Mouse (Mus musculus): Measurements from ENCODE around the gene Hoxd4. TPM values are rescaled to one million over a fixed set of nuclear protein-coding genes. Genes with fewer than 3 reads are reported as not detected.

Gene Hoxd4
- polyA plus RNA-seq, 2 experiments = 0.63 to 14.7 TPM

DNA sequence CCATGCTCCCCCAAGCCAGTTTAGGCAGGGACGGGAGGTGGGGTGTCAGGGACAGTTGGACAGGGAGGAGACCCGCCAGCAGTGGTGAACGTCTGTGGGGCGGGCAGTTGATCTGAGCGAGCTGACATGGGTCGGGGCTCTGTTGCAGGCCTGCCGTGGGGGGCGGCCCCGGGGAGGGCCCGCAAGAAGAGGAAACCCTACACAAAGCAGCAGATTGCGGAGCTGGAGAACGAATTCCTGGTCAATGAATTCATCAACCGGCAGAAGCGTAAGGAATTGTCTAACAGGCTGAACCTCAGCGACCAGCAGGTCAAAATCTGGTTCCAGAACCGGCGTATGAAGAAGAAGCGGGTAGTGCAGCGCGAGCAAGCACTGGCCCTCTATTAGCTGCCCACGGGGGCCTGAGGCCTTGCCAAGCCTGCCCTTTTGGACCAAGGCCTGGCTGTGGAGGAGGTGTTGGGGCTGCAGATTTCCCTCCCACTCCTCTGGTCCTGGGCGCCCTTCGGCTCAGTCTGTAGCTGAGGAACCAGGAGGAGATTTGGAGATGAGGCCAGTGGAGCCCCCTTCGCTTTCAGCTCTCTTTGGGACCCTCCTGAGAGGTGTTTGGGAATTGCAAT is 36.0 kb upstream of the Hoxd4 start:
- Histone ChIP-seq H3K9ac (ENCODE audit: low read depth, low read length, severe bottlenecking) (peak overlapping the region; percentile 99), H3K4me2 (replicated peaks; ENCODE audit: low read depth, low read length, severe bottlenecking) (peak overlapping the region; percentile 96), H3K27ac (replicated peaks; ENCODE audit: low read depth, low read length) (peak overlapping the region; percentile 97), H3K36me3 (ENCODE audit: control insufficient read depth, insufficient read depth, low read length) (peaks cover 2% of the 10 kb centered on the region; the same call in 1 of the 2 replicates), H3K4me3 (replicated peaks; ENCODE audit: low read length) (peak overlapping the region; percentile 74), H3K27me3 (ENCODE audit: control insufficient read depth, insufficient read depth, low read length) (peaks cover 30% of the 10 kb centered on the region; the same call in 1 of the 2 replicates), H3K4me1 (ENCODE audit: control insufficient read depth, insufficient read depth, low read length) (peaks cover 17% of the 10 kb centered on the region), H3K9me3 (ENCODE audit: control insufficient read depth, low read length) (no peaks in the 10 kb centered on the region)
- 11% methylated on average over 17 of the region's 24 CpGs for WGBS
- 0 out of 2 replicates have a peak, but pooled peaks have one; percentile 30 for TF ChIP-seq POLR2A (IDR thresholded peaks at IDR 0.05; ENCODE audit: borderline replicate concordance, extremely low read depth, insufficient read depth, insufficient read length)
- ATAC-seq (ENCODE audit: low FRiP score, low read depth) = no peak
- no peak for DNase-seq (ENCODE audit: low spot score)

DNA sequence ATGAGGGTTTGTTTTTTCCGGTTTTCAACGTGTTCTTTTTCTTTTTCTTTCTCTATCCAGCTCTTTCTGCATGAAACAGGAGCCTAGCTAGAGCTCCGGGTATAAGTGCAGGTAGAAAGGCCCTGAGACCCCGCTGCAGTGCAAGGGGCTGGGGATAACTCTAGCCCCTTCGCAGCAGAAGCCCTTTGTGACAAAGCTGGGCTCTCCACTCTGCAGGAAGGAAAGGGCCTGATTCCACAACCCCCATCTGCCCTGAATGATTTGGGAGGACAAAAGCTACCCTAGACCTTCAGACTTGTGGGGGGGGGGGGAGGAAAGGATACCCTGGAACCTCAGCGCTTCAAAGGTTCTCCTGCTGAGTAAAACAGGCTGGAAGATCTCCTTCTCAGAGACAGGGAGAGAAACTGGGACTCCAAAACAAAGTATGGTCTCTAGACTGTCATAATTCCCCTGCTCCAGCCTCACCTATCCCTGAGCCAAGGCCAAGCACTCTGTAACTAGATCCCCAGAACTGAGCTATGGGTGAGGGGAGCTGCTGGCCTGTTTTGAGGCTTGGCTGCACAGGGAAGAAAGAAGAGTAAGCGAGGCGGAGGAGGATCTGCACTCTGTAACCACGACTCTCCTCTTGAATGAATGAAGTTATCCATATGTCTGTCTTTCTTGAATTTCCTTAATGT is 35.2 kb upstream of the Hoxd4 start:
- Histone ChIP-seq H3K4me3 (replicated peaks; ENCODE audit: low read length) (peak overlapping the region; percentile 74), H3K27ac (replicated peaks; ENCODE audit: low read depth, low read length) (peak overlapping the region; percentile 97)
- no peak for DNase-seq (ENCODE audit: low spot score)

GRCm38 (mm10) chr2:74677106-74677505 is 34.6 kb upstream of the Hoxd4 start:
- Histone ChIP-seq H3K4me1 (ENCODE audit: control insufficient read depth, insufficient read depth, low read length) (peaks cover 17% of the 10 kb centered on the region), H3K27me3 (ENCODE audit: control insufficient read depth, insufficient read depth, low read length) (peaks cover 35% of the 10 kb centered on the region; the same call in 1 of the 2 replicates), H3K4me3 (replicated peaks; ENCODE audit: low read length) (peak overlapping the region; percentile 74), H3K9ac (ENCODE audit: low read depth, low read length, severe bottlenecking) (peak overlapping the region; percentile 99), H3K36me3 (ENCODE audit: control insufficient read depth, insufficient read depth, low read length) (no peaks in the 10 kb centered on the region), H3K9me3 (ENCODE audit: control insufficient read depth, low read length) (no peaks in the 10 kb centered on the region), H3K27ac (replicated peaks; ENCODE audit: low read depth, low read length) (peak overlapping the region; percentile 97), H3K4me2 (replicated peaks; ENCODE audit: low read depth, low read length, severe bottlenecking) (peak overlapping the region; percentile 96)
- no peak for TF ChIP-seq POLR2A (IDR thresholded peaks at IDR 0.05; ENCODE audit: borderline replicate concordance, extremely low read depth, insufficient read depth, insufficient read length)
- 24% methylated on average over 2 of the region's 2 CpGs for WGBS
- ATAC-seq (ENCODE audit: low FRiP score, low read depth) (no peak), DNase-seq (ENCODE audit: low spot score) (no peak)

More for the DNA sequence above, 35.2 kb upstream of the Hoxd4 start:
- ATAC-seq (ENCODE audit: low FRiP score, low read depth) = no peak
- 16% methylated on average over 9 of the region's 9 CpGs for whole genome bisulfite sequencing
- Histone ChIP-seq H3K27me3 (ENCODE audit: control insufficient read depth, insufficient read depth, low read length) (peaks cover 30% of the 10 kb centered on the region; the same call in 1 of the 2 replicates), H3K4me2 (replicated peaks; ENCODE audit: low read depth, low read length, severe bottlenecking) (peak overlapping the region; percentile 96), H3K4me1 (ENCODE audit: control insufficient read depth, insufficient read depth, low read length) (peaks cover 17% of the 10 kb centered on the region), H3K36me3 (ENCODE audit: control insufficient read depth, insufficient read depth, low read length) (no peaks in the 10 kb centered on the region), H3K9ac (ENCODE audit: low read depth, low read length, severe bottlenecking) (peak overlapping the region; percentile 99), H3K9me3 (ENCODE audit: control insufficient read depth, low read length) (no peaks in the 10 kb centered on the region)
- no peak for TF ChIP-seq POLR2A (IDR thresholded peaks at IDR 0.05; ENCODE audit: borderline replicate concordance, extremely low read depth, insufficient read depth, insufficient read length)

- ATAC-seq (ENCODE audit: low FRiP score, low read depth) (no peak), DNase-seq (ENCODE audit: low spot score) (no peak)
- H3K9me3 ChIP-seq (ENCODE audit: control insufficient read depth, low read length) = no peaks in the 10 kb centered on the region
- H3K9ac ChIP-seq (ENCODE audit: low read depth, low read length, severe bottlenecking) = peak within 1 kb of the TSS; percentile 99
- WGBS = 8% methylated on average over 15 of the region's 15 CpGs
- peaks cover 10% of the 10 kb centered on the region; the same call in 1 of the 2 replicates for H3K4me1 ChIP-seq (ENCODE audit: control insufficient read depth, insufficient read depth, low read length)
- peak within 1 kb of the TSS; percentile 74 for H3K4me3 ChIP-seq (replicated peaks; ENCODE audit: low read length)
- 0 out of 2 replicates have a peak, but pooled peaks cover 6% of the 10 kb centered on the region for H3K36me3 ChIP-seq (ENCODE audit: control insufficient read depth, insufficient read depth, low read length)
- H3K4me2 ChIP-seq (replicated peaks; ENCODE audit: low read depth, low read length, severe bottlenecking) = peak within 1 kb of the TSS; percentile 96
- H3K27ac ChIP-seq (replicated peaks; ENCODE audit: low read depth, low read length) = peak within 1 kb of the TSS; percentile 97
- H3K27me3 ChIP-seq (ENCODE audit: control insufficient read depth, insufficient read depth, low read length) = peaks cover 37% of the 10 kb centered on the region
- TF ChIP-seq POLR2A (IDR thresholded peaks at IDR 0.05; ENCODE audit: borderline replicate concordance, extremely low read depth, insufficient read depth, insufficient read length) = no peak
Observed at GRCm38 (mm10) chr2:74678891-74679595, 32.7 kb upstream of the Hoxd4 start, which contains the start of gene Hoxd11. TSS of gene Hoxd11 (plus strand) at chr2:74679557.

DNA sequence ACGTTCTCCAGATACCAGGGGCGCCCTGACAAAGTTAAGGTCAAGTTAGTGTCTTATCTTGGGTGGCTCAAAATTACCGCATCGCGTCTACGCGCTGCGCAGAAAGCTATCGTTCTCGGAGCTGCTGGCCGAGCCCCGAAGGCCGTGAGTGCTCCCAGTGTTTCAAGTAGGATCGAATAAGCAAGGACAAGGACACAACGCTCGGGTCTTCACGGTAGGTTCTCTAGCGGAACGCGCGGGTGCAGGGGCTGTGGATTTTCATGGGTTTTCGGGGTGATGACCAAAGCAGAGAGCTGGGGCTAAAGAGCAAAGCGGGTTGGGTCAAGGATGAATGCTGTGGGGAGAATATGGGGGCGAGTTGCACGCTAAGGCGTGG is 32.1 kb upstream of the Hoxd4 start:
- Histone ChIP-seq H3K4me3 (replicated peaks; ENCODE audit: low read length) (peak overlapping the region; percentile 74), H3K36me3 (ENCODE audit: control insufficient read depth, insufficient read depth, low read length) (0 out of 2 replicates have a peak, but pooled peaks cover 10% of the 10 kb centered on the region), H3K27me3 (ENCODE audit: control insufficient read depth, insufficient read depth, low read length) (peaks cover 32% of the 10 kb centered on the region), H3K4me1 (ENCODE audit: control insufficient read depth, insufficient read depth, low read length) (peaks cover 5% of the 10 kb centered on the region; the same call in 1 of the 2 replicates), H3K9ac (ENCODE audit: low read depth, low read length, severe bottlenecking) (peak overlapping the region; percentile 99), H3K9me3 (ENCODE audit: control insufficient read depth, low read length) (no peaks in the 10 kb centered on the region), H3K27ac (replicated peaks; ENCODE audit: low read depth, low read length) (peak overlapping the region; percentile 97), H3K4me2 (replicated peaks; ENCODE audit: low read depth, low read length, severe bottlenecking) (peak overlapping the region; percentile 96)
- TF ChIP-seq POLR2A (IDR thresholded peaks at IDR 0.05; ENCODE audit: borderline replicate concordance, extremely low read depth, insufficient read depth, insufficient read length) = no peak
- 2% methylated on average over 26 of the region's 26 CpGs for WGBS
- no peak for DNase-seq (ENCODE audit: low spot score)
- ATAC-seq (ENCODE audit: low FRiP score, low read depth) = no peak

Data from limb, embryonic 14.5 days (tissue).